Mouse (Mus musculus): ENCODE measurements around the gene Cdk19.

The Cdk19 gene

DNA sequence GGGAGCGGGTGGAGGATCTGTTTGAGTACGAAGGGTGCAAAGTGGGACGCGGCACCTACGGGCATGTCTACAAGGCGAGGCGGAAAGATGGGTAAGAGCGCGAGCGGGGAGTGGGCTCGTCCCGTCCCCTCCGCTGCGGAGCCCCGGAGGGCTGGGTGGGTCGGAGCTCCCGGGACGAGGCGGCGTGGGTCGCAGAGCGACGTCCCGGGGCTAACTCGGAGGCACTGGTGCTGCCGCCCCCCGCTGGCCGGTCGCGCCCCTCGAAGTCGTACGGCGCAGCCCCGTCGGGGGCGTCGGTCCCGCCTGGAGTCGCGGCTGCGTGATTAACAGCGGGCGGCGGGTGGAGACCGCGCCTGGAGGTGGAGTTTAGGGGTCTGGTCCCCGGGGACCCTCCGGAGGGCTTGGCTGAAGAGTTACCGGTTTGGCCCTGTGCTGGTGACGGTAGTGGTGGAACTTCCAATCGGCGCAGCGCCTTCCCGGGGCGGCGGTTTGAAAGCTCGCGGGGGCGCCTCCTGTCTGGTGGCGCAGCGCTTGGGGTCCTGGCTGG lies 10.3 kb downstream of the Cdk19 start:
- peak; percentile 69 for DNase-seq (ENCODE audit: inconsistent ontology term)

GRCm38 (mm10) chr10:40350245-40350932 lies 11.0 kb downstream of the Cdk19 start:
- DNase-seq (ENCODE audit: inconsistent ontology term): no peak

GRCm38 (mm10) chr10:40351156-40351555 lies 11.8 kb downstream of the Cdk19 start:
- DNase-seq (ENCODE audit: inconsistent ontology term): no peak

- DNase-seq (ENCODE audit: inconsistent ontology term): no peak
Observed at GRCm38 (mm10) chr10:40354081-40354480, 14.7 kb downstream of the Cdk19 start.

- no peak for DNase-seq (ENCODE audit: inconsistent ontology term)
Observed at GRCm38 (mm10) chr10:40354556-40354955, 15.2 kb downstream of the Cdk19 start.

- no peak for DNase-seq (ENCODE audit: inconsistent ontology term)
Observed at GRCm38 (mm10) chr10:40358166-40358565, 18.8 kb downstream of the Cdk19 start.

DNA sequence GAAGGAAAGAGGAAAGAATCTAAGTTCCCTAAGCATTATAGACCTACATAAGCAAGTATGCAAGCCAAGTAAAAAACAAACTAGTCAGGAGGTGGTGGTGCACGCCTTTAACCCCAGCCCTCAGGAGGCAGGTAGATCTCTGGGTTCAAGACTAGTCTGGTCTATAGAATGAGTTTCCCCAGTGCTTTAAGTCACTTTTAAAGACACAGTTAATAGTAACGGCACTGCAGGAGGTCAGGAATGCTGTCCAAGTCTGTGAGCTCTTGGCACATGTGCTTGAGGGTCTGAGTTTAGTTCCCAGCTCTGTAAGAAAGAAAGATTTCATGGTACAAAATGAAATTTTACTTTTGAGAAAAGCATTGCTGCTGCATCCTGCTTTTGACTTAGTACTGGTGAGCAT lies 19.8 kb downstream of the Cdk19 start:
- no peak for DNase-seq (ENCODE audit: inconsistent ontology term)

DNA sequence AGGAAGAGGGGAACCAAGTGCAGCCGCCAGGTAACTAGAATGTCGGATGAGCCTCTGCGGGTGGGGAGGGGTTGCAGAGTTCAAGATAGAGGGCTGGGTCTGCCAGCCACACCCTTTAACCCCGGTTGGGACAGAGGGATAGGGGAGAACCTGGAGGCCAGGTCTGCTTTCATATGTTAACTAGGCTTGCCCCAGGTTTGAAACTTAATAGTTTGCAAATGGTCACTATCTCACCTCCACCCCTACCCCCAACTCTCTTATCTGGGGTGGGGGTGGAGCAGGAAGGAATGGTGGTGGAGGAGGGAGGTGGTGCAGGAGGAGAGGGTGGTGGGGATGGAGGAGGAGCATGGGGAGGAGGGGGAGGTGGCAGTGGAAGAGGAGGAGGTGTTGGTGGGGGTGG lies 23.6 kb downstream of the Cdk19 start:
- DNase-seq (ENCODE audit: inconsistent ontology term): no peak

DNA sequence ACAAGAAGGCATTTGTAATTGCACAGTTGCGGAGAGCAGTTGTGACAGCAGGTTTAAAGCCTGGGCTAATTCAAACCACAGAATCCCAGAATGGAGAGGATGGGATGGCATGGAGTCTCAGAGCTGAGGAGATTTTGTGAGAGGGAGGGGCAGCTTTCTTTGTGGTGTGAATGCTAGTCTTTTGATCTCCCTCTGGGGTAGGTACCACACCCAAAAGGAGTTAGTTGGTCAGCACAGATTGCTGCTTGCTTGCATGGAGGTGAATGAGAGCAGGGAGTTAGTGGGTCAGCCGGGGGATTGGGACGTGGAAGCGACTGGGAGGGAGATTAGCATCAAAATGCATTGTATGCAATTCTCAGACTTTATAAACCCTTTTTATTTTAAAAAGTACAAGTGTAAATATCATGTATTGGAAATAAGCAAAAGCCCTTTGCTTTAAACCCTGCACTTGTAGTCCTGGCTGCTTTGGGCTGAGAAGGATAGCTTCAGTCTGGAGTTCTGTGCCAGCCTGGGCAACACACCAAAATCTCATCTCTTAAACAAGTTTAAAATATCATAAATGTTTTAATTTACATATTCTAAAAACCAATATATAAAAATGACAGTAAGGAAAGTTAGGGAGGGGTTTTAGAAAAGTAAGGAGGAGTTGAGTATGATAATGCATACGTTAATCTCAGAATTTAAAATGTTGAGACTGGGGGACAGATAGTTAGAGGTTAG lies 25.4 kb downstream of the Cdk19 start:
- no peak for DNase-seq (ENCODE audit: inconsistent ontology term)

GRCm38 (mm10) chr10:40365991-40366390 lies 26.6 kb downstream of the Cdk19 start:
- DNase-seq (ENCODE audit: inconsistent ontology term): no peak

DNA sequence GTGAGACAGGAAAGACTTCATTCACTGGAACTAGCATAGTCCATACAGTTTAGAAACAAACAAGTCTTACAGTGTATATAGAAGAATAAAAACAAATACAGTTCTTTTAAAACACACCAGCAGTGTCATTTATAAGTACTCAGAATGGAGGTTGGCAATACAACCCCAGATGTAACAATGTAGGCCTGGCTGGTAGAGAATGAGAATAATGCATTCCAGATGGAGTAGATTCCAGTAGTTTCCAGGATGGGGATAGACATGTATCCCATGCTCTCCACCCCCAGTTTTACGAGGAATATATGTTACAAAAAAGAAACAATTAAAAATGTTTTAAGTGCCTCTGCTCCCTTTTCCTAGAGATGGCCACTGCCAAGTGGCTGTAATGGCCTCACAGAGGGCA lies 29.2 kb downstream of the Cdk19 start:
- DNase-seq (ENCODE audit: inconsistent ontology term): no peak

DNA sequence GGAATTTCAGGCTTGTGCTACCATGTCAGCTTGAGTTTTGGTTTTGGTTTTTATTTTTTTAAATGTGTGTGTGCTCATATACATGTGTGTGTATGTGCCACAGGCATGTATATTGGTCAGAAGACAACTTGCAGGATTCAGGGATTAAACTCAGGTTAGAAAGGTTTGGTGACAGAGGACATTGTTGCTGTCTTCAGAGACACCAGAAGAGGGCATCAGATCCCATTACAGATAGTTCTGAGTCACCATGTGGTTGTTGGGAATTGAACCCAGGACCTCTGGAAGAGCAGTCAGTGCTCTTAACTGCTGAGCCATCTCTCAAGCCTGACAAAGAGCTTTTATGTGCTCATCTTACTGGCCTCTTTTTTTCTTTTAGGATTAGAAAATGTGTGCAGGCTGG lies 30.8 kb downstream of the Cdk19 start:
- no peak for DNase-seq (ENCODE audit: inconsistent ontology term)

DNA sequence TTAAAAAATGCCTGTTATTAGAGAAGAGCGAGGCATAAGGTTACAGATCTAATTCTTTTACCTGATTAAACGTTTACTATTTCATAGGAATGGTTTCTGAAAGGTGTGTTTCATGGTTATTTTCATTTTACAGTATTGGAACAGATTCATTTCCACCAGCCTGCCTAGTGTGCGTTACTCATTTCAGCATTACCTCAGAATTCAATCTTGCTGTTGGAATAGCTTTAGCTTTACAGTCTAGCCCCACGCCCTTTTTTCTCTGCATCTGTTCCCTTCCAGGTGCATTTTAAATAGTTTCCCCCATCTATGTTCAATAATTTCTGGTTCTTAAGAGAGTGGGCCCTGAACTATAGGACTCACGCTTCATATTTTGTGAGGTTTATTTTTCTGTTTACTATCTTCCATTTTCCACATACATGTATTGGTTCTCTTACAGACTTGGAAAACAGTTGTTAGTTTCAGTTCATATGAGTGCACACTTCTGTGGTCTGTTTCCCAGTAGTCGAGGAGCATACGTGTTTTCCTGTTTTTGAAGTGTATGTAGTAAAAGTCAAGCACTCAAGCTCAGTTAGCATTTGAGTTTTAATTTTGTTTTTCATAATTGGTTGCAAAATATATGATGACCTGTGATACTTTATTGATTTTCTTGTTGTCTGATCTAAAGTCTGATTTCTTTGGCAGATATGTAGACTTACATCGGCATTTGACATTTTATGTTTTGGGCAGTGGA lies 32.0 kb downstream of the Cdk19 start:
- no peak for DNase-seq (ENCODE audit: inconsistent ontology term)

DNA sequence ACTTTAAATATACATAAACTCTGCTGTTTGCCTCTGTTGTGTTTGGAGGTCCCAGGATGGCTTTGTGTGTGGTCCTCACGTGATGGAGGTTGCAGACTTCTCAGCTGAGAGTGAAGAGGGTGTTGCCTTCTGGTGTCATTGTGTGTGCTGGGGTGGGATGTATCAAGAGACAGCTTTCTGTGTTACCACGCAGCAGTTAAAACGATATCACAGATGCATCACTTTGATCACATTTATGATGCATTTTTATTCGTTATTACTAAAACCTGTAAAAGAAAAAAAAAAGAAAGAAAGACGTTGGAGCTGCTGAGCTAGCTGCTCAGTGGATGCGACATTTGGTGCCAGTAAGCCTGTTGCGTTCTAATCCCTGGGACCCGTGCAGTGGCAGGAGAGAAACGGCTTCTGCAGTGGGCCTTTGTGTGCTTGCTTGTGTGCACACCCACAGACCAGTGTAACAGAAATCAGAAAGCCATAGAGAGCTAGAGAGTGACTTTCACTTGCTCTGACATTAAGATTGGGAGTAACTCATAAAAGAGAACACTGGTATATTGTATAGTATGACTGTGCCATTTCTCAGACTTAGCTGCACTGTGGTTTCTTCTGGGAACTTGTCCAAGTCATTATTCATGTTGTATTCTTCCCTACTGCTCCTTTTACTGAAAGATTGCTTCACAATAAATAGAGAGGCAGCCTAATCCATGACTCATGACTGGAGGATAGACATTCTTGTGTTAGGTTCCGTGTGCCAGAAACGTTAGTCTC lies 32.7 kb downstream of the Cdk19 start:
- DNase-seq (ENCODE audit: inconsistent ontology term): peak; percentile 99

GRCm38 (mm10) chr10:40373749-40374148 lies 34.4 kb downstream of the Cdk19 start:
- no peak for DNase-seq (ENCODE audit: inconsistent ontology term)

DNA sequence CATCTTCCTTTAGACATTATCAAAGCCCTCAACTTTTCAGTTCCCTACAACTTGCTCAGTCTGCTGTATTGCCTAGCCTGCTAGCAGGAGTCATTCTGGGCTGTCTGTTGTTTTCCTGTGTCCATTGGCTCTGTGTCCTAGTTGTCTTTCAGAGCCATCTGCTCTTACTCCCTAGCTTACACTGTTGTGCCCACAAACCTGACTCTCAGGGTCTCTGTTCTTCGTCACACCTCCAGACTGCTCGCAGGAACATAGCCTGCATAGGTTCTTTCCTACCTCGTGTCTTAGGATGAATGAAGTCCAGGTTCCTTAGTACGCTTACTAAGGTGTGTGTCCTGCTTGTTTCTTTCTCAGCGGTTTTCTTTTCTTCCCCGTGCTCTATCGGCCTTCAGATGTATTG lies 35.5 kb downstream of the Cdk19 start:
- DNase-seq (ENCODE audit: inconsistent ontology term): no peak

DNA sequence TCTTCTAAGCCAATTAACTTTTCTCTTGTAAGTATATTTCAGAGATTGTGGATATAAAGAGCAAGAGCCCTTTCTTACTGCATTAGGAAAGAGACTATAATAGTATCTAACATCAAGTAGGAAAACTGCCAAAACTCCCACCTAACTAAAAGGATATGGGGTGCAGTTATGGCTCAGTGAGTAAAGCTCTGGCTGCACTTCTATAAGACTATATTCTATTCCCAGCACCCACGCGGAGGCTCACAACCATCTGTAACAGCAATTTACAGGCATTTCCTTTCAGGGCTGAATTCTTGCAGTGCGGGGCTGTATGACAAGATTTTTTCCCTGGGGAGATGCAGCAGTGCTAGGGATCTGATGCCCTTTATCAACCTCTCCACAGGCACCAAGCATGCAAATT lies 36.9 kb downstream of the Cdk19 start:
- DNase-seq (ENCODE audit: inconsistent ontology term): no peak

DNA sequence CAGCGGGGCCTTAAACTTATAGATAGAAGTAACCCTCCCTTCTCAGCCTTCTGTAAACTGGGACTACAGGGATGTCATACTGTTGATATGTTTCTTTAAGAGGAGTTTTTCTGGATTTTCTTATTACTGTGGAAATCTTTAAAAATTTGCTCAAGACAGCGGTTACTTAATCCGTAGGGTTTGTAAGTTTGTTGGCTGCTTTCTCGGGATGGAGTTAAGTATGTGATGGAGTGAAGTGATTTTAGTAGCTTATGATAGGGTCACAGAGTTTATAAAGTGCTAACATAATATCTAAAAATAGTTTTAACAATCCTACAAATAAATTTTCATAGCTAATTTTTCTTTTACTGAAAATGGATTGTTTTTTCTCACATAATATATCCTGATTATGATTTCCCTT lies 38.9 kb downstream of the Cdk19 start:
- no peak for DNase-seq (ENCODE audit: inconsistent ontology term)

DNA sequence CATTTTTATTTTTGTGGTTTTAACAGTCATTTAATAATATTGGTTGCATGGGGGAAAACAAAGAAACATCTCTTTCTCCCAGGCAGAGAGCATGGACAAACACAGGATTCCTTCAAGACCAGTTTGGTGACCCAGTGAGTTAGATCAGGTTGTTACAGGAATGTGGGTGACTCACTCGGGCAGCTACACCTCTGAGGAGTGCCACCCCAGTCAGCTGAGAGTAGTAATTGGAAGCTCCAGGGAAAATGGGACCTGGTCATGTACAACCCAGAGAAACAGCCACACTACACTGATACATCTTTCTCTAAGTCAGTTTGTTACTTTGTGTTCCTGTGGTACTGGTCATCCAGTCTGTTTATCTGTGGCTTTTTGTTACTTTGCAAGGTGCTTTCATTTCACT lies 40.3 kb downstream of the Cdk19 start:
- DNase-seq (ENCODE audit: inconsistent ontology term): peak; percentile 7

DNA sequence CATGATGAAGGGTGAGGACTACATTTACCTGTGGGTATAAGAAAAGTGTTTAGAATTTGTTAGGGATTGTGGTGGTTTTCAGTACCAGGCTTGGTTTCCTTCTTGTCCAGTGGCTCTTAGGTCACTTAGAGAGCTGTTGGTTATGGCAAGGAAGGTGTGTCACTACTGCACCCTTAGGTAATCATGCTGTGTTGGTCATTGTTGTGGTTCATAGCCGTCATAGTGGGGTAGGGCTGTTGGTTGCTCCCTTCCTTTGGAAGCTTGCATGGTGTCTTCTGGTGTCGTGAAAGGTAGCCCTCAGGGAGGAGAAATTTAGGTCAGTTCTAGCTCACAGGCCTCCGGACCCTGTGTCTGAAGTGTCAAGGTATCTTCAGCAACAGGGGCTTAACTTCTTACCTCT lies 46.0 kb downstream of the Cdk19 start:
- DNase-seq (ENCODE audit: inconsistent ontology term): no peak

DNA sequence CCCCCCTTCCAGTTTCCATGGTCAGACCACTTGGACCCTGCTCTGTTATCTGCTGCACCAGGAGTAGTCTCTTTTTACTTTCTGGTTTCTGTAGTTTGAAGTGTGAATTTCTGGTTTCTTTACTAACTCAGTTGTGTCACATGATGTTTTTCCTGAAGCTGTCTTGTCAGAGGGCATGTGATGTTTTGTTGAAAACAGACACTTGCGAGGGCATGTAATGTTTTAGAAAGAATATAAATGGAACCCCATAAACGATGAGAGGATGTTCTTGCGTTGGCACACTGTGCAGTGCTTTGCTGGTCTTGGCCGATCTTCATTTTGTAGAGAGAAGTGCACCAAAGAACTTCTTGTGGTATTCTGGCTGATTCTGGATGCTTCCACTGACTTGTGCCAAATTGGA lies 46.8 kb downstream of the Cdk19 start:
- no peak for DNase-seq (ENCODE audit: inconsistent ontology term)
